Mouse (Mus musculus) urinary bladder, postnatal 25 days (tissue): ENCODE results near the gene Wtap.
"Not testable (repeated sequence)": the region's sequence is repeated elsewhere in the genome, so short reads cannot be mapped to it uniquely, and the experiment has no call there.

Experiments
- DNase-seq: peaks from one replicate; pipeline ENCODE4 v3.0.0; 2022; ENCODE audit warnings: low spot score

Gene Wtap

DNA sequence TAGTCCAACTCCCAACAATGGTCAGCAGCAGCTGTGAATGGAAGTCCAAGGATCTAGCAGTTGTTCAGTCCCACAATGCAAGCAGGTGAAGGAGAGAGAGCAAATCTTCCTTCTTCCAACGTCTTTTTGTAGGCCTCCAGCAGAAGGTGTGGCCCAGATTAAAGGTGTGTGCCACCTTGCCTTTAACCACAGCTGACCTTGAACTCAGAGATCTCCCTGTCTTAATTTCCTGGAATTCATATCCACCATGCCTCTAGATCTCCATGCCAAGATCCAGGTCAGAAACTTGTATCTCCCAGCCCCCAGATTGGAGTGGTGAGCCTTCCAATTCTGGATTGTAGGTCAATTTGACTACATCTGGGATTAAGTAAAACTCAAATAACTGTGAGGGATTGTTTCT, at the start of gene Wtap:
Gene Wtap, minus strand, starts transcription at position 101 of the 400 bp plus-strand sequence.
- no peak for DNase-seq

DNA sequence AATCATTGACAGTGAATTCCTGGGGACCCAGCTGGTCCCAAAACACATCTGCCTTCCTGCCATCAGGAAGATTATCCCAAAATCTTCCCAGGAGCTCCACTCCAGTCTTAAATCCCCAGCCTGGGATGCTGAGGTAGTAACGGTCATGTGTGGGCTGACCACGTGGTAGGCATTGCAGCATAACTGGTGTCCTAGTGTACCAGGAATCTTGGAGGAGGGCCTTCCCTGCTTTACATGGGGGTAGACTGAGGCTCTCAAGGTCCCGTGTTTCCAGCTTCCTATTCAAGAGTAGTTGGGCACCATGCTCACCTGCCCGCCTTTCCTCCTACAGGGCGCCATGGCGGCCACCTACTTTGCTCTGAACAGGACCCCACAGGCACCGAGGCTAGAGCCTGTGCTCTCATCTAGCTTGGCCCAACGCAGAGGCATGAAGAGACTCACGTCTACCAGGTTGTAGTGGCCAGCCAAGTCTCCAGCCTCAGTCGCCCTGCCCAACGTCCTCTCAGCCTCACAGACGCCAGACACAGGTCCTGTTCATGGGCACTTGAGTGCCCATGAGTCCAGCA, 42.7 kb upstream of the Wtap start:
- not testable (repeated sequence) for DNase-seq

DNA sequence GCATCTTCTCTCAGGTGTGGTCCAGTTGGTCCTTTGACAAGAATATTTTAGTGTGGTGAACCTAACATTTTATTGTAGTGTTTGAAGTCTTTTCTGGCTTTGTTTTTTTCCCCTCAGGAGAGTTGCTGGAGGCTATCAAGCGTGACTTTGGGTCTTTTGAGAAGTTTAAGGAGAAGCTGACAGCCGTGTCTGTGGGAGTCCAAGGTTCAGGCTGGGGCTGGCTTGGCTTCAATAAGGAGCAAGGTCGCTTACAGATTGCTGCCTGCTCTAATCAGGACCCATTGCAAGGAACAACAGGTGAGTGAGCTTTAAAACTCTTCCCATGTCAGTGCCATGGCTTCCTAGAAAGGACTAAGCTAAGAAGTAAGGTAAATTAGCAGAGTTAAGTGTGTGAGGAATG, 19.3 kb upstream of the Wtap start:
- DNase-seq = no peak

DNA sequence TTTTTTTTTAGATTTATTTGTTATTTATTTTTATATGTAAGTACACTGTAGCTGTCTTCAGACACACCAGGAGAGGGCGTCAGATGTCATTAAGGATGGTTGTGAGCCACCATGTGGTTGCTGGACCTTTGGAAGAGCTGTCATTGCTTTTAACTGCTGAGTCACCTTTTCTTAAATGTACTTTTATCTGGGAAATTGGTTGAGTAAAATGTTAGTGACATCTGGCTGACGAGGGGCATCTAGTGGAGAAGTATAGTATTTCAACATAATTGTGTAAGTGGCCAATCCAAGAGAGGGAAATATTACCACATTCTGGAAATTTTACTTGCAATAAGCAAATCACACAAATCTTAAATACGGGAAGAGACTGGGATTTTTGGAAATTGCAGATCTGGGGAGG, 15.9 kb upstream of the Wtap start:
- DNase-seq = no peak

DNA sequence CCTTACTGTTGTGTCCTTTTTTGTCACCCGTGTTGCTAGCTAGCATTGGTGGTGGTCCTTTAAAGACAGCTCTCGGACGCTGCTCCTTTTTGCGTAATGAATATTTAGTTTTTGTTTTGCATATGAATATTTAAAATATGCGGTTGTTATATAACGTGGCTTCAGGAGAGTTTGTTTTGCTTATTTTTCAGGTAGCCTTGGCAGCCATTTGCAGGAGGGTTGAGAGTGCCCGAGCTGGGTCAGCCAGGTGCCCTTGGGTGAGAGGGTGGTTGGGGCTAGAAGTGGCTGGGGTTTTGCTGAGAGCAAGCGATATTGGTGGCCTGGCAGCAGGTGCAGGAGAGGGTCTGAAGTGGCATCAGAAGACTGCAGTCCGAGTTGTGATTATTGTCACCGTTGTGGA, 14.6 kb upstream of the Wtap start:
- DNase-seq = no peak

DNA sequence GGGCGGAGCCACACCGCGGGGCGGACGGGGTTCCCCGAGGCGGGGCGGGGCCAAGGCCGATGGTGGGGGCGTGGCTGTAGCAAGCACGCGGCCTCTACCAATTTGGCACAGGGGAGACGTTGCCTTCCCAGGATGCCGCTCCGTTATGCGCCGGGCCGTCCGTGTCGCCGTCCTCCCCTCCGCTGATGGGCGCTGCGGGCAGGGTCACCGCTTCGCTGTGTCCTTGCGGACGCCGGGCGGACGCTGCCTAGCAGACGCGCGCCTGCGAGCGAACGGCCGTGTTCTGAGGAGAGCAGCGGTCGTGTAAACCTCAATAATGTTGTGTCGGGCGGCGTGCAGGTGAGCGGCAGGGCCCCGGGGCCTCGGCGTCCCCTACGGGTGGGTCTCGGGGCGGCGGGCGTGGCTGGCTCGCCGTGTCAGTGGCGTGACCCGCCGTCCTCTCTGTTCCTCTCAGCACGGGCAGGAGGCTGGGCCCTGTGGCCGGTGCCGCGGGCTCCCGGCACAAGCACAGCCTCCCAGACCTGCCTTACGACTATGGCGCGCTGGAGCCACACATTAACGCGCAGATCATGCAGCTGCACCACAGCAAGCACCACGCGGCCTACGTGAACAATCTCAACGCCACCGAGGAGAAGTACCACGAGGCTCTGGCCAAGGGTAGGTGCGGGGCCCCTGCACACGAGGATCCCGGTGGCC, 13.9 kb upstream of the Wtap start:
- peak; percentile 99 for DNase-seq

DNA sequence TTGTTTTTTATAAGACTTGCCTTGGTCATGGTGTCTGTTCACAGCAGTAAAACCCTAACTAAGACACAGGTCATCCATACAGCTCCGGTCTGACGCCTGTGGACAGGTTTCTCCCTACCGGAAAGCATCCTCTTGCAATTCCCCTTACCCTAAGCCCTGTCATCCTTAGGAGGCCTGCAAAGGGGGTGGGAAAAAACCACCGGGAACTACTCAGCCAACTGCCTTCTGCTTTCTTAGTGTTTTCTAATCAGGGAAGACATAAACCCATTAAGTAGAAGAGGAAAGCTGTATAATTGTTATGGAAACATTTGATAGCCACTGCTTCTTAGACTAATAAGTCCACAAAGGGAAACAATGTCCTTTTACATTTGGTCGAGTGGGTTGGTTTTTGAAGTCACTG, 13.0 kb upstream of the Wtap start:
- no peak for DNase-seq

DNA sequence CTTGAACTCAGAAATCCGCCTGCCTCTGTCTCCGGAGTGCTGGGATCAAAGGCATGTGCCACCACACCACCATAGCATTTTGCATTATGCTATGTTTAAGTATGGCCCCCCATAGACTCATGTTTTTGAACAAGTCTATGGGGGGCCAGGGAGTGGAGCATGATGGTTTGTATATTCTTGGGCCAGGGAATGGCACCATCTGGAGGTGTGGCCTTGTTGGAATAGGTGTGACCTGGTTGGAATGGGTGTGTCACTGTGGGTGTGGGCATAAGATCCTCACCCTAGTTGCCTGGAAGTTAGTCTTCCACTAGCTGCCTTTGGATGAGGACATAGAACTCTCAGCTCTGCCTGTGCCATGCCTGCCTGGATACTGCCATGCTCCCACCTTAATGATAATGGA, 12.6 kb upstream of the Wtap start, which contains the start of gene Sod2:
Gene Sod2, plus strand, starts transcription at position 301 of the 400 bp plus-strand sequence.
- DNase-seq = not testable (repeated sequence)

DNA sequence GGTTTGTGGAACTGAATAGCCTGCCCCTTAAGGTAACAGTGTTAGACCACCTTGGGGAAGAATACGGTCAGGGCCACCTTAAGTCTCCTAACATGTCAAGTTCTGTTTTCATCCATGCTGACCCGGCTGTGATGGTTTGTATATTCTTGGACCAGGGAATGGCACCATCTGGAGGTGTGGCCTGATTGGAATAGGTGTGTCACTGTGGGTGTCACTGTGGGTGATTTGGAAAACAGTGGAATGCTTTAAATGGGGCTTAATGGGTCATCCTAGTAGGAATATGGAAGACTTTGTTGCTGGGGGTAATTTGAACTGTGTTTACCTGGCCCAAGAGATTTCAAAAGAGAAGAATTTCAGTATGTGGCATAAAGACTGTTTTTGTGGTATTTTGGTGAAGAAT, 10.5 kb upstream of the Wtap start:
- not testable (repeated sequence) for DNase-seq

DNA sequence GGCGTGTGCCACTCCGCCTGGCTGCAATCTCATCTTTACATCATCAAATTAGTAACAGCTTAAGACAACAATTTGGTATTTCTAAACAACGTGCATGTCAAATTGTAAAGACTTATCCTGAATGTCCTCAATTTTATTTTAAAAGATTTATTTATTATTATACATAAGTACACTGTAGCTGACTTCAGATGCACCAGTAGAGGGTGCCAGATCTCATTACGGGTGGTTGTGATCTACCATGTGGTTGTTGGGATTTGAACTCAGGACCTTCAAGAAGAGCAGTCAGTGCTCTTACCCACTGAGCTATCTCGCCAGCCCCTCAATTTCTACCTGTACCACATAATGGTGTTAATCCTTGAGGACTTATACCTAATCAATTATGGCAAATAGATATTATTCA, 8.3 kb upstream of the Wtap start:
- DNase-seq = not testable (repeated sequence)

DNA sequence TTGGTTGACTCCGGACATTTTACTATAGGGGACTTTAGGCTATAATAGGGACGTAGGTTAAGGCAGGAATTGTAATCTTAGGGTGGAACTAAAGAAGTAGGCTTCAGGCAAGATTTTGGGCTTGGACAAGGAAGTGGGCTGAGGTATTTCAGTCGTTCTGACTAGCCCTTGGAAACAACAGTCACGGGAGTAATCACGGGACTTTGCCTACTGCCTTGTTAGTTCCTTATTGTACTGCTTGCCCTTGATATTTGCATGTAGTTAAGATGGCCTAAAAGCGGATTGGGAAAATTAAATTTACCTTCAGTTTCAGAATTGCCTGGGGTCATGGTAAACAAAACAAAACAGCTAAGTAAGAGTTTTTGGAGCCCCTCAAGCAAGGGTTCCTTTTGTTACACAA, 5.1 kb upstream of the Wtap start:
- DNase-seq = no peak

DNA sequence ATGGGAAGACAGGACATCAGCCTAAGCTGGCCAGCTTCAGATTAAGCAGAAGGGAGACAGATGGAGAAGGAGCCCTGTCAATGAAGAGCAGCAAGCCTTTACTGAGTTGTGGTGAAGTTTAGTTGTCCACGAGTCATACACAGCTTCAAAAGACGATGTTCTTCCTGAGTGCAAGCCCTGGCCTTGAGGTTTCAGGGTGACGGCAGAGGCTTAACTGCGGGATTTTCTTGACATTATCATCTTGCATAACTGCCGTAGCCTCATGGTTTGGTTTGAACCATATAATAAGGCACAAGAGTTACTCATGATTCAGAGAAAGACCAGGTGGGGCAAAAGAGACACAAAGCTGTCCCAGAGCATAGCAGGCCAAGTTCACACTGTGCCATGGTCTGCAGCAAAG, 3.9 kb upstream of the Wtap start:
- no peak for DNase-seq

DNA sequence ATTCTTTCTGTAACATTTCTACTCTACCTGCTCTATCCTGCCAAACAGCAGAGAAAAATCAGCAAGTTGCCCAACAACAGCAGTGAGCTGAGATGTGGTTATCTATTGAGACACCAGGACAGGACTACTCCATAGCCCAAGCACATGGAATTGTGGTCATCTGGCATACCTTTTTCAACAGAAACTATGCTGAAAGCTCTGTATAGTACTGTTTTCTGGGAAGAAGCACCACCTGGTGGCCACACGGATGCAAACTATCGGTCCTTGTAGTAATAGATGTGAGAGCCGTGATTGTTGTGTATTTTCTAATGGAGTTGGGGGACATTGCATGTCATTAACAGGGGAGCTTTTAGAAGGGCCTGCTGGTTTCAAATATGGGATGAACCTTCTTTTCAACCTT, 2.4 kb upstream of the Wtap start:
- peak; percentile 31 for DNase-seq

DNA sequence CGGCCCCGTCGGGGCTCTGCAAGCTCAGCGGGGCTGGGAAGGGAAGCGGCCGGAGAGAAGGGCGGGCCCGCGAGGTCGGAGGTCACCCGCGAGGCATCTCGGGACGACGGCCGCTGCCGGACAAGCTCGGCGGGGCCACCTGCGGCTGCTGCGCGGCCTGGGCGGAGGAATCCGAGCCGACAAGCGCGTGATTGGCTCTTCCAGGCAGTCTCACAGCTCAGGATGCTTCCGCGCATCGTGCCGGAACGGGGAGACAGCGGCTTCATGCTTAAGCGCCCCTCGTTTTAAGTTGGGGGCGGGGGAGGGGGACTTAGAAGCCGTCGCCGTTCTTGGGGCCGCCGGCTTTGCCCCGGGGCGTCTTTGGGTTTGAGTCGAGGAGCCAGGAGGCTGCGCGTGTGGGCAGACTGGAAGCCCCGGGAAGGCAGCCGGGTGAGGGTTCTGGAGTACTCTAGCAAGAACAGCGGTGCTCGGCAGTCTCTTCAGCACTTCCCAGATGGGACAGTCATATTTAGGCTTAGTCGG, 1.4 kb downstream of the Wtap start:
- DNase-seq = peak; percentile 91

DNA sequence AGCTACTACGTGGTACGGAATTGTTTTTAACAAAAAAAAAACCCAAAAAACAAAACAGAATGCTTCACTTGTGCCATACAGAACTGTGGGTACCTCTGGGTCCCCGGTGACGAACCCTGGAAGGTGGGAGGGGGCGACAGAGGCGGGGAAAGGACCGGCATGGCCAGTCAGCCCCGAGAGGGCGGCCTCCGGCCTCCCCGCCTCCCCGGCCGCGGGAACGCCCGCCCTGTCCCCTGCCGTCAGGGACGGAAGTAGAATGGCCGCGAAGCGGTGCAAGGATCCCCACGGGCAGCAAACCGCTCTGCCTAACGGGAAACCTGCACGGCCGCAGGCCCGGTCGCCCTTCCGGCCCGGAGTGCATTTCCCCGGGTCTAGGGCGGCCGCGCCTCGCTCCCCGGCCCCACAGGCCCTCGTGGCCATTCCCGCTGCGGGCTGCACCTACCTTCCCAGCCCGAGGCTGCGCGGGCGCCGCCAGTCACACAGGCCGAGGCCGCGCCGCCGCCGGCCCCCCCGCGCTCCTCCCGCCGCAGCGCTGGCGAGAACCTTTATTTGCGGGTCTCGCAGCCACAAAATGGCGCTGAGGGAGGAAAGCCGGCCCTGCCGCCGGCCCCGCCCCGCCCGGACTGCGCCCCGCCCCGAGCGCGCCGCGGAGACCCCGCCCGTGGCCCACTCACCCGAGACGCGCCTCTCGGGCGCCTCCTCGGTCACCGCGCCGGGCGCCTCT, 2.2 kb downstream of the Wtap start:
- peak; percentile 84 for DNase-seq

DNA sequence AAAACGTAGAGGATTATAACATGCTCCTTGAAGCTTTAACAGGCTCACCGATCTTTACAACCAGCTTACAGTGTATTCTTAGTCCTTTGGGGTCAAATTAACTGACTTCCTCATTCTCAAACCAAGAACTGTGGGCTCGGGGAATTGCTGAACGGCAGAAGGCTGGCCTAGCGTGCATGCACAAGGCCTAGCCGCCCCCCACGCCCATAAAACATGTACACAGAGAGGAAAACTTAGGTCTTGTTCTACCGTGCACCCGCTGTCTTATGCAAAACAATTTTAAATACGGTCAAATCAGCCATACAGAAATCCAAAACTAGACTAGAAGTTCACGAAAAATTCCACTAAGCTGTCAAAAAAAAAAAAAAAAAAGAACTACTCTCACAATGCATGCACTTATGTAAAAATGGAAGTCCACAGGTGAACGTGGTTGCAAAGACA, 2.8 kb downstream of the Wtap start:
- no peak for DNase-seq

DNA sequence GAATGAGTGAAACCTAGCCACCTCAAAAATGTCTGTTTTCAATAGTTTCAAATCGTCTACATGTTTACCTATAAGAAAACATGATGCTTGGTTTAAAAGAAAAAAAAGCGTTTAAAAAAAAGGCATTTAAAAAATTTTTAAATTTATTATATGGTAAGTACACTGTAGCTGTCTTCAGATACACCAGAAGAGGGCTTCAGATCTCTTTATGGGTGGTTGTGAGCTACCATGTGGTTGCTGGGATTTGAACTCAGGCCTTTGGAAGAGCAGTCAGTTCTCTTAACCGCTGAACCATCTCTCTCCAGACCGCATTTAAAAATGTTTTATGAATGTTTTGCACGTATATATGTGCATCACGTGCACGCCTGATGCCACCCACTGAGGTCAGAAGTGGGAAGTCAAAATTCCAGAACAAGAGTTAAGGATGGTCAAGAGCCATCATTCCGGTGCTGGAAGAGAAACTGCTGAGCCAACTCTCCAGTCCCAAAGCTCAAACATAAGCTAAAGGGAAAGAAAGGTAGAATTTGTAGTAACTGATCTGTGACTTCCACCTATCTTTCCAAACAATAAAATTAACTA, 3.3 kb downstream of the Wtap start:
- DNase-seq = no peak

DNA sequence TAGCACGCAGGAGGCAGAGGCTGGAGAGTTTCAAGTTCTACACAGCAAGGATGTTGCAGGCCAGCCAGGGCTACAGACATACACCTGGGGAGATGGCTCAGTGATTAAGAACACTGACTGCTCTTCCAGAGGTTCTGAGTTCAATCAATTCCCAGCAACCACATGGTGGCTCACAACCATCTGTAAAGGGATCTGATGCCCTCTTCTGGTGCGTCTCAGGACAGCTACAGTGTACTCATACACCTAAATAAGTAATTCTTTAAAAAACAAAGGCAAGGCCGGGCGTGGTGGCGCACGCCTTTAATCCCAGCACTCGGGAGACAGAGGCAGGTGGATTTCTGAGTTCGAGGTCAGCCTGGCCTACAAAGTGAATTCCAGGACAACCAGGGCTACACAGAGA, 5.9 kb downstream of the Wtap start:
- not testable (repeated sequence) for DNase-seq

DNA sequence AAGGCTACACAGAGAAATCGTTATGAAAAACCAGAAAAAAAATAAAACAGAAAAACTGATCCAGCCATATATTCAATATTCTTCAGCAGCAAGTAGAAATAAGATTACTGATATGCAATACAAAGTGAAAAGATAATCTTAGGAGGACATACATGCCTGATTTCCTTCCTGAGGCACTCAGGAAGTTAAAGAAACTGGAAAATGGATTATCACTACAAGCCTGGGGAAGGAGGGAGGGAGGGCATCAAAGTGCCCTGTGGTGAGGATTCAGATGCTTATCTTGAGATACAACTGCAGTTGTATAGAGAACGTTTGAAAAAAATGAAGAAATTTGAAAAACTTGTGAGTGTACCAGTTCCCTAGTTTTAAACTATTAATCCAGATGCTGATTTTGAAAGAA, 10.0 kb downstream of the Wtap start:
- DNase-seq = no peak

DNA sequence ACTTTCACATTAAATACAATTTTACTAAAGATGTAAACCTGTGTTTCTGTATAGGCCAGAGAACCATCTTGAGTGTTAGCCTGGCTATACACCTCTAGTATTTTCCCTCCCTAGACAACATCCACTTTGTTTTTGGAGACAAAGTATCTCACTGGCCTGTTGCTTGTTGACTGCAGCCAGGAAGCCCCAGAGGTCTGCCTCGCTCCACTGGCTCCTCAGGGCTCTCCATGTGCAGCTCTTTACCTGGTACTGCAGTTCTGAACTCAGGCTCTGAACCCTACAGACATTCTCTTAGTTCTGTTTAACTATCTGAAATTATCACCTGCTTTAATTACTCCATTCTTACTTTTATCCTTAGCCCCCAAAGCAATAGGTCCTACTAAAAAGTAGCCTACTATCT, 15.4 kb downstream of the Wtap start:
- DNase-seq = no peak

DNA sequence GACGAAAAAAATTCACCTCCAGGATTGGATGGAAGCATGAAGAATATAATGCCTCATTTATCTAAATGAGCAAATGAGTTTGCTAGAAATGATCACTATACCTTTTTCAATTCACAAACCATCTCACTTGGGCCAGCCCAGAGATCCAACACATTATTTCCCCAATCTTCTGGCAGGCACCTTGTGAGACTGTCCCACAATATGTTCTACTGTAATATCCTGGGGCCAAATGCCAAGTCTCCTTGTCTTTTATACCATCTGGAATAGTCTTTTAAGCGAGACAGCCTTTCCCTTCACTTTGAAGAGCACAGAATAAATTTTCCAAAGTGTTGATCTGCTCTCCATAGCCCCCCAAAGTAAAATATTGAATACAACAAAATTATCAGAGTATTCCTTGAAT, 20.1 kb downstream of the Wtap start:
- DNase-seq = no peak

DNA sequence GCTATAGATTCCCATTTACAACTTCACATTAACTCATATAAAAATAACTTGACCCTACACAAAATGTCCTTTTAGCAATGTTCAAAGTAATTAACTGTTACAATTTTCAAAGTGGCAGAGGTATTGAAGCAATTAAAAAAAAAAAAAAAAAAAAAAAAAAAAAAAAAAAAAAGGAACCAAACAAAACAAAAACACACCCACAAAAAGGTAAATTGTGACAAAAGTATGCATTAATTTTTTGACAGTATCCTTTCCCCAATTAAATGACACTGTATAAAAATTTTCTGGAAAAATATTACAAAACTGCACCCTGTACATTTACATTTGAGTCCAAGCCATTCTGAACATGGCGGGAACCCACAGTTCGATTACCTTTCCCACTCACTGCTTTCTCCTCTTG, 26.8 kb downstream of the Wtap start:
- no peak for DNase-seq

DNA sequence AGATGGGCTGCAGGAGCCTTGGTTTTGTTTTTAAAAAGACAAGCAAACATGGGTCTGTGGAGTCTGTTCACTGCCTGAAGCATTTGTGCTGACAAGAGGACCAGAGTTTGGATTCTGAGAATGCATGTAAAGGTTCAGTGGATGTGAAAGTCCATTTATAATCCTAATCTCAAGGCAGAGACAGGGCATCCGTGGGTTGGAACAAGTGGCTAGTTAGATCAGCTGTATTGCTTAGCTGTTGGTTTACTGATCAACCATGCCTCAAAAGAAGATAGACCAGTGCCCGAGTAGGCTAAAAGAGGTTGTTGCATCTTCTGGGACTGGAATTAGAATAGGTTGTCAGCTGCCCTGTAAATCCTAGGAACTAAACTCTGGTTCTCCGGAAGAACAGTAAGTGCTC, 30.5 kb downstream of the Wtap start:
- DNase-seq = no peak
